Mouse (Mus musculus): ENCODE data around the gene Tcf25. TPM values are rescaled to one million over a fixed set of nuclear protein-coding genes. Genes with fewer than 3 reads are reported as not detected.

Gene Tcf25
- polyA plus RNA-seq (2015; fragmentation: Nextera tagmentation; extraction: Ambion mirVana) = 128 and 129 TPM in 2 replicates

DNA sequence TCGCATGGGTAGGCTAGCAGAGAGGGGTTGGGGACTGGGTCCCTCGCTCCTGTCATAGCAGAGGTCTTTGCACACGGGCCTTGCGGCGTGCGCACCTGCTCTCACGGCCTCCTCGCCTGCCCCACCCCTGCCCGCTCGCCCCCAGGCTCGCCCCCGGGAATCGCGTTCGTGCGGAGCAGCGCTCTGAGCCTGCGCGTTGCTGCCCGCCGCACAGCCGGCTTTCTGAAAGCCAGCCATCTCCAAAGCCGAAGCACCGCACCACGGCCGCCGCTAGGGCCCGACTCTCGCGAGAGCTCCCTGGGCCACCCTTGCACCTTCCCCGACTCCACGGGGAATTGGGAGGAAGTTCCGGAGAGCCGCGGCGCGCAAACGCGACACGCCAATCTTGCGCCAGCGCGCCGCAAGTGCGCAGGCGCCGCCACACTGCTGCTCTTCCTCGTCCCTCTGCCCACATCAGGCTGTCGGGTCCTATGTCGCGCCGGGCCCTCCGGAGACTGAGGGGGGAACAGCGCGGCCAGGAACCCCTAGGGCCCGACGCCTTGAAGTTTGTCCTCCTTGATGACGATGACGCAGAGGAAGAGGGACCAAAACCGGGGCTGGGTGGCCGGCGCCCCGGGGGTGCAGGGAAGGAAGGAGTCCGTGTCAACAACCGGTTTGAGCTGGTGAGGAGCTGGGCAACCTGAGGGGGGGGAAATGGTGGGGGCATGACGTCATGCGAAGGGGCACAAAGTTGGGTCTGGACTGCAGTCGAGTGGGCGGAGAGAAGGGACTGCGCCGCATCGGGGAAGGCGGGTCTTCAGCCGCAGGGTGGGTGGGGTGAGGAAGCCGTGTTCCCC is at the start of gene Tcf25:
TSS of gene Tcf25 (plus strand) at position 351 of the 836 bp plus-strand sequence.

DNA sequence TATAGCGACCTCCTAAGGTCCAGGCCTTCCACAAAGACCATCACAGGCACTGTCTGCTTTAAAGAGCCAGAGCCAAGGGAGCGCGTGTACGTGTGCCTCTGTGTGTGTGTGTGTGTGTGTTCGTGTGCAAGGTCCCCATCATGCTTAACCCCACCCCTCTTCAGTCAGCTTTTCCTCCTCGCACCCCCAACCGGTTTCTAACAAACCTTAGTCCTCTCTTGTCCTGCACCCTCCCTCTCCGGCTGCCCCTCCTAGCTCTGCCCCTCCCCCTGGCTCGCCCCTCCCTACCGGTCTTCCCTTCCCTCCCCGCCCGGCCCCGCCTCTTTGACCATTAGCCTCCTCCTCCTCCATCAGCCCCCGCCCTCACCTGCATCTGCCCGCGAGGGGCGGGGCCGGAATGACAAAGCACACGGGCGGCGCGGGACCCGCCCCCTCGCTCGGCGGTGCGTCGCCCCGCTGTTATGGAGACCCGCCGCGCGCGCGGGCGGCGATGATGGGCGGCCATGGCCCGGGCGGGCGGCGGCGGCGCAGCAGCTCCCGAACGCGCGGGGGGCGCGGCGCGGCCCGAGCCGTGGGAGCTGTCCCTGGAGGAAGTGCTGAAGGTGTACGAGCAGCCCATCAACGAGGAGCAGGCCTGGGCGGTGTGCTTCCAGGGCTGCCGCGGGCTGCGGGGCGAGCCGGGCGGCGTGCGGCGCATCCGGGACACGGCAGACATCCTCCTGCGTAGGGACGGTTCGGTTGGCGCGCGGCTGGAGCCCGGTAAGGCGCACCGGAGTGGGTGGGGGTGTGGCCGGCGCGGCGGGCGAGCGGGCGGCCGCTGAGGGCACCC is 41.1 kb upstream of the Tcf25 start, which contains the start of gene Spire2:
TSS of gene Spire2 (plus strand) at position 452 of the 829 bp plus-strand sequence.

DNA sequence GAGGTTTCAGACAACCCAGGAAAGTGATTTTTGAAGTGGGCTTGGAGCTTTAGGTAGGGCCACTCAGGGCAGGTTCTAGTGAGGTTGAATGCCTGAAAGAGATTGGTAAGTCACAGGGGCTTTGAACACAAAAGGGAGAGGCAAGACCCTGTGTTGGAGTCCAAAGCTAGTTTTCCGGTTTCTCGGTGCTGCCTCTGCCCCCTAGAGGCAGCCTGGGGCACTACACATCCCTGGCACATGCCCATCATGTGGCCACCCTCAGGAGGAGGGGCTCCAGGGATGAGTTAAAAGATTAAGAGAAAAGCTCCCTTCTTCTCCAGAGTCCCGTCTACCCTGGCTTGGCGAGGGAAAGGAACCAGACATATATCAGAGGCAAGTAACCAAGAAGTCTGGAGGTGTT is 33.2 kb downstream of the Tcf25 start, which contains the start of gene Mc1r:
TSS of gene Mc1r (plus strand) at position 322 of the 400 bp plus-strand sequence.

DNA sequence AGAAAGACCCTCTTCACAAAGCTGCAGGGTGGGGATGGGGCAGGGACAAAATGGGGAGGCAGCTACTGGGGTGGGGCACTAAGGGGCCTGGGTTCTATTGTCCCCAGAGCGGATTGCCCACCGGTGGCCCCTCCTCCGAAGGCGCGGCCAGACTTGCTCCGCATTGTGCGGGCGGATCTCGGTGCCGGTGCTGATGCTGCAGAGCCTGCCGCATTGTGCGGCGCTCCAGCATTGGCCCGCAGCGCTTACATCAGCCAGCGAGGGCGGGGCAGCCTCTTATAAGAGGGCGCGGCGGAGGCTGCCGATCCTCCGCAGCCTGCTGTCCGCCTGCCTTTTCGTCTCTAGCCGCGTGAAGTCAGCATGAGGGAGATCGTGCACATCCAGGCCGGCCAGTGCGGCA is 37.7 kb downstream of the Tcf25 start, which contains the start of gene Tubb3:
TSS of gene Tubb3 (plus strand) at position 179 of the 400 bp plus-strand sequence.

DNA sequence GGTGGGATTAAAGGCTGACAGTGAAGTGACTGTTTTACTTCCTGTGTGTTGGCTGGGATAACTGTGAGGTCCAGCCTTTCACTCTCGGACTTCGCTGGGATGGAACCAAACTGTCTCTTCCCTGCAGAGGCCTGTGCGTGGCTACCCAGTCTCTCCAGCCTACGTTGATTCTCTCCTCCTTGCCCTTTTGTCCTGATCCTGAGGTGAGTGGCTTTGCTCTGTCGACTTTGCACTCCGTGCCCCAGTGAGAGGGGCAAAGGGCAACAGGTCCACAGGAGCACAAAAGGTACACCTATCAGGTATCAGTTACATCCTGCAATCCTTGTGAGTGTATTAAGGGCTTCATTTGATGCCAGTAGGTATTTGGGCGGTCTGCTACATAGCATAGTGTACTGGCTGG is 49.9 kb downstream of the Tcf25 start, which contains the start of gene Def8:
TSS of gene Def8 (plus strand) at position 87 of the 400 bp plus-strand sequence.

Other genes starting within 250 kb of the Tcf25 start
- gene Sult5a1, start 215.4 kb upstream of the Tcf25 start, polyA plus RNA-seq (2015; fragmentation: Nextera tagmentation; extraction: Ambion mirVana) = 6.2 and 6.5 TPM in 2 replicates
- 53.3 and 55.8 TPM in 2 replicates for gene Dpep1, start 187.5 kb upstream of the Tcf25 start, polyA plus RNA-seq (2015; fragmentation: Nextera tagmentation; extraction: Ambion mirVana)
- gene Chmp1a, start 161.0 kb upstream of the Tcf25 start, polyA plus RNA-seq (2015; fragmentation: Nextera tagmentation; extraction: Ambion mirVana) = 123 and 124 TPM in 2 replicates
- gene Spata33, start 160.9 kb upstream of the Tcf25 start, polyA plus RNA-seq (2015; fragmentation: Nextera tagmentation; extraction: Ambion mirVana) = 2.5 and 2.9 TPM in 2 replicates
- 16.7 and 17.7 TPM in 2 replicates for gene Cdk10, start 148.9 kb upstream of the Tcf25 start, polyA plus RNA-seq (2015; fragmentation: Nextera tagmentation; extraction: Ambion mirVana)
- gene Spata2l, start 137.5 kb upstream of the Tcf25 start, polyA plus RNA-seq (2015; fragmentation: Nextera tagmentation; extraction: Ambion mirVana) = 1.9 and 2.7 TPM in 2 replicates
- 10.5 and 11.0 TPM in 2 replicates for gene Zfp276, start 119.6 kb upstream of the Tcf25 start, polyA plus RNA-seq (2015; fragmentation: Nextera tagmentation; extraction: Ambion mirVana)
- 18.2 and 18.4 TPM in 2 replicates for gene Vps9d1, start 119.4 kb upstream of the Tcf25 start, polyA plus RNA-seq (2015; fragmentation: Nextera tagmentation; extraction: Ambion mirVana)
- gene Fanca, start 55.2 kb upstream of the Tcf25 start, polyA plus RNA-seq (2015; fragmentation: Nextera tagmentation; extraction: Ambion mirVana) = 11.2 and 14.2 TPM in 2 replicates
- gene Spire2, start 41.0 kb upstream of the Tcf25 start, polyA plus RNA-seq (2015; fragmentation: Nextera tagmentation; extraction: Ambion mirVana) = 2.3 and 2.7 TPM in 2 replicates
- not detected in 2 replicates for gene Mc1r, start 33.4 kb downstream of the Tcf25 start, polyA plus RNA-seq (2015; fragmentation: Nextera tagmentation; extraction: Ambion mirVana)
- 1.2 and 1.3 TPM in 2 replicates for gene Tubb3, start 37.7 kb downstream of the Tcf25 start, polyA plus RNA-seq (2015; fragmentation: Nextera tagmentation; extraction: Ambion mirVana)
- gene Def8, start 49.8 kb downstream of the Tcf25 start, polyA plus RNA-seq (2015; fragmentation: Nextera tagmentation; extraction: Ambion mirVana) = 23.4 and 27.8 TPM in 2 replicates
- 33.6 and 34.4 TPM in 2 replicates for gene Afg3l1, start 104.2 kb downstream of the Tcf25 start, polyA plus RNA-seq (2015; fragmentation: Nextera tagmentation; extraction: Ambion mirVana)
- gene Dbndd1, start 141.7 kb downstream of the Tcf25 start, polyA plus RNA-seq (2015; fragmentation: Nextera tagmentation; extraction: Ambion mirVana) = 0.29 and 0.33 TPM in 2 replicates
- gene Gas8, start 145.1 kb downstream of the Tcf25 start, polyA plus RNA-seq (2015; fragmentation: Nextera tagmentation; extraction: Ambion mirVana) = 12.2 and 14.0 TPM in 2 replicates